Mouse (Mus musculus) neutrophil, adult 65 days (primary cell): ENCODE results near the gene Cog1. TPM values are rescaled to one million over a fixed set of nuclear protein-coding genes. Genes with fewer than 3 reads are reported as not detected.

ENCODE experiments used
- total RNA-seq: library from RNA; stranded (reverse); gene quantifications from 2 replicates; pipeline ENCODE4 v1.2.4, GENCODE M21; 2023

Cog1 gene
- total RNA-seq: 23.1 and 25.1 TPM in 2 replicates

DNA sequence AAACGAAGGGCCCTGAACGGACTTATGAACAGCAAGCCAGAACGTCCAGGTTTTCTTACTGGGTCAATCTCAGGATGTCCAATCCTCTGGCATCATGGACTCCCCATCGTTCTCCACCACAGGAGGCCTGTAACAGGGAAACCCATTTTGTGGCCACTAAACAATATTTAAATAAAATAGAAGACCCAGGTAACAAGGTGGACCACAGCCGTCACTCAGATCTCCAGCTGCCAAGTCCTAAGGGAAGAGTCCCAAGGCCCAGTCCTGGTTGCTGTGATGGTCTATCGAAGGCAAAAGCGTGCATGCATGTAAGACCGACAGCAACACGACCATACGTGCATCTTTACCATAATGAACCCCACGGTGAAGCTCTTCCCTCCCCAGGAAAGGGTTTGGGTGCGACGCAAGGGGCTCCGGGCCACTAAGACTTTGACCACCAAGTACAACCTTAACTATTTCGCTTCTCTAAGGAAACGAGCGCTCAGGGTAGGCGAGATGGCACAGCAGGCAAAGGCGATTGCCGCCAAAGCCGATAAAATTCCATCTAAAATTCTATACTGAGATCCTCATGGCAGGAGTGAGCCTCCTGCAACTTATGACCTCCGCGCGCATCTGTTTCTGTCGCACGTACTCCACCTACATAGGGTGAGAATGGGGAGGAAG, at the start of gene Cog1:
Cog1 (plus strand) TSS at position 480 of the 663 bp plus-strand sequence.

DNA sequence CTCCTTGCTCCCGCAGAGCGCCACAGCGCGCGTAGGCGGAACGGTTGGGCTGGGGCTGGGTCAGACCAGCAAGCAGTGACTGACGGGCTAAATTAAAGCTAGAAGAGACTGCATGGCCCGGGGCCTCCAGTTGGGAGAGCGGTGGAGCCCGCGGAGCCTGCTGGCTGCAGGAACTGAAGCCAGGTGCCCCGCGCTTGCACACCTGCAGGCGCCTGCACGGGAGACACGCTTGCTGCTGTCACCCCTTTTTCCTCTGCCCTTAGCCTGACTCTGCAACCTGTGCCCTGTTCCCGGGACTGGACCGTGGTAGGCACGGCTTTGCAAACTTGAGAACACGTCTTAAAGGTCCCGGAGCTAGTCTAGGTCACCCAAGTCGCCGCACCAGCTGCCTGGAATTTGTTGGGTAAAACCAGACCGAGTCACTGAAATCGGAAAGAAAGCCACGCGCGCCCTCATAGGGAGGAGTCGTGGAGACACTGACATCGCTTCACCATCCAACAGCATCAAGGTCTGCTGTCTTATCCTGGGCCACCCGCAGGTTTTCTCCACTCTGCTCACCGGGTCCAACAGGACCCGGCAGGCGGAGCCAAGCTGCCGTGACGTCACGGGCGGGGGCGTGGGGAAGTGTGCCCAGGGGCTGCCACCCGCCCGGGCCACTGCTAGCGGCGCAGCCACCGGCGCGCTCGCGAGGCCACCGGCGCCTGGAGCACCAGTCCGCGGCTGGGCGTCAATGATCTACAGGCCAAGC, 30.1 kb upstream of the Cog1 start, which contains the start of gene Sstr2:
Sstr2 (plus strand) TSS at position 671 of the 748 bp plus-strand sequence.

DNA sequence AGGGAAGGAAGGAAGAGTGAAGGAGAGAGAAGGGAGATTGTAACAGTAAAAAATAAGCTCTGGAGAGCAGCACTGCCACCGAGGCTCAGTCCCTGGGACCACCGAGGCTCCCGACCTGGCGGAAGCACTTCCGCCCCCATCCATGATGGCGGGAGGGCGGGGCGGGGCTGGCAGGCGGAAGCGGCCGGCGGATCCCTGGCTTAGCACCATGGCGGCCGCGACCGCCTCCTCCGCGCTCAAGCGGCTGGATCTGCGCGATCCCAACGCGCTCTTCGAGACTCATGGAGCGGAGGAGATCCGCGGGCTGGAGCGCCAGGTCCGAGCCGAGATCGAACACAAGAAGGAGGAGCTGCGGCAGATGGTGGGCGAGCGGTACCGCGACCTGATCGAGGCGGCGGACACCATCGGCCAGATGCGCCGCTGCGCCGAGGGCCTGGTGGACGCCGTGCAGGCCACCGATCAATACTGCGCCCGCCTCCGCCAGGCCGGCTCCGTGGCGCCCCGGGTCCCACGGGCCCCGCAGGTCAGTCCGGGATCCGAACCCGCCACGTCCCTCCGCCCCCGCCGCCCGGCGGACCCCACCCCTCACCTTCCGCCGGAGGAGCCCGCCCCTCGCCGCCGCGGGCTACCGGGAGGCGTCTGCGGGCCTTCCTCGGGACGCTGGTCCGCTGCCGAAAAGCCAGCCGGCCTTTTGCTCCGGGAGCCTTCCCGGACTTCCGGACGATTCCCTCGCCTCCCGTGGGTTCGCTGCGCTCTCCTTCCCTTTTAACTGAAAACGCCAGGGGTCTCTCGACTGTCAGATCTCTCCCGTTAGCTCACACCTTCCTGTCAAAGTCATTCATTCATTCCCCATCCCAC, 613 bp downstream of the Cog1 start, which contains the start of gene Slc39a11:
Slc39a11 (minus strand) TSS at position 727 of the 858 bp plus-strand sequence.

DNA sequence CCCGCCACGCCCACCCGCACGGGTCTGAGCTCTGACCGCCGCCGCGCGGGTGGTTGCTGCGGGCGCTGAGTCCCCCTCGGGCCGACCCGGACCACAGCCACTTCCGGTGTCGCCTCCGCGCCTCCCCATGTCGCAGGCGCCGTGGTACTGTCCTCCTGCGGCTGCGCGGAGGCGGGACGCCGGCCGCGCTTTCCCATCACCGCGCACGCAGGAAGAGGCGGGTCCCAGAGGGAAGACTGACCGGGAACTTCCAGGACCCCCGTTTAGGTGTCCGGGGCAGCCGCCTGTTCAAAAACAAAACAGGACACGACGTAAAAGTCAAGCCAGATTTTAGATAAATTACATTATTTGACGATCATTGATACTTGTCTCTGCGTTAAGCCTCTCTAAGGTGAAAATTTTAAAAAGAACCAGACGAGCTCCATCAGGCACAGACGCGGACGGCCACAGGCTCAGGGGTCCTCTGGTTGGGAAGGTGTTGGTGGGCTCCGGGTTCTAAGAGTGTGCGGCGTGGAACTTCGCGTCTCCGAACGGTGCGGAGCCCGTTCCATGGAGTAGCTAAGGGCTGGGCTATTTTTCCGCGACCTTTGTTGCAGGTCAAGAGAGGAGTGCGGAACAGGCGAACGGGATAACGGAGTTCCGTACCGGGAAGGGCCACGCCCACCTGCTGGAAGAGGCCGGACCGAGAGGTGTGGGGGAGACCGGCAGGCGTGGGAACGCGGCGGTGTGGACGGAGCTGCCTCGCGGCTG, 35.2 kb downstream of the Cog1 start, which contains the start of the genes Fam104a and D11Wsu47e:
Fam104a (minus strand) TSS at position 199 of the 750 bp plus-strand sequence.
D11Wsu47e (plus strand) TSS at position 456 of the 750 bp plus-strand sequence.

DNA sequence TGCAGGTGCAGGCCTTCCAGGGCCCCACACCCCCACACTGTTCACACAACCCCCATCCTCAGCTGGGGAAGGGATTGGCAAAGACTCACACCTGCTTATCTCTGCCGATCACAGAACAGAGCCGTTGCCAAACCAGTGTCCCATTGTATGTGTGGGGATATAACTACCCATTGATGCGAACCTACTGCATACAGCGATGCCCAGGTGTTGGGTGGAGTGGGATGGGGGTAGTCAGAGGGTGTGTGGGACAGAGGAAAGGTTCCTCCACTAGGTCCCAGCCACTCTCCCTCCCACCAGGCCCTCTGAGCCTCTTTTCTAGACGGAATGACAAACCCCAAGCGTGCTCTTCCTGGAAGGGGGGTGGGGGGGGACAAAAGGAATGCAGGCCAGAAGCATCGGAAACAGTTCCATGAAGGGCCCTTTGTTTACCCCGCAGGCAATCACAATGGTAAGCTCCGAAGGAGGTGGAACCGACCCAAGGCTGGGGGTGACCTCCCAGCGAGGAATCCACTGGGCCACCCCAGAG, 60.8 kb downstream of the Cog1 start, which contains the start of gene Cpsf4l:
Cpsf4l (minus strand) TSS at position 287 of the 526 bp plus-strand sequence.

Other genes with a start within 250 kb of the Cog1 start
- not detected in 2 replicates for gene Sstr2, start 29.8 kb upstream of the Cog1 start, total RNA-seq
- gene Slc39a11, start 910 bp downstream of the Cog1 start, total RNA-seq: 43.9 and 70.3 TPM in 2 replicates
- 17.0 and 17.5 TPM in 2 replicates for gene Fam104a, start 35.0 kb downstream of the Cog1 start, total RNA-seq
- gene D11Wsu47e, start 35.2 kb downstream of the Cog1 start, total RNA-seq: 6.9 and 9.9 TPM in 2 replicates
- not detected in 2 replicates for gene Cpsf4l, start 60.8 kb downstream of the Cog1 start, total RNA-seq
- gene Cdc42ep4, start 102.7 kb downstream of the Cog1 start, total RNA-seq: 27.8 and 30.6 TPM in 2 replicates